Mouse (Mus musculus) MEL (cell line): ENCODE measurements around the gene Bnc2.

ENCODE experiments used
- CHD2 ChIP-seq: IDR thresholded peaks from 2 replicates; pipeline ENCODE4 v1.6.1; 2011; ENCODE audit warnings: low read length, improper control_type of control experiment
- CTCF ChIP-seq, 3 experiments: IDR thresholded peaks in 2 of 3; conservative IDR thresholded peaks in 1 of 3; 2 replicates each; pipeline ENCODE4 v1.5.1; 2011 to 2012; ENCODE audit warnings: low read length in 3 of 3, low read depth in 2 of 3, mild to moderate bottlenecking in 2 of 3, improper control_type of control experiment in 1 of 3, inconsistent platforms in 1 of 3, mixed read lengths in 1 of 3, moderate library complexity in 1 of 3; ENCODE audit not compliant: control insufficient read depth in 1 of 3, insufficient read depth in 1 of 3, poor library complexity in 1 of 3, severe bottlenecking in 1 of 3
- EP300 ChIP-seq, 2 experiments: IDR thresholded peaks; 2 replicates each; pipeline ENCODE4 v1.6.1; 2011; ENCODE audit warnings: improper control_type of control experiment in 2 of 2, low read length in 2 of 2, low read depth in 1 of 2, mild to moderate bottlenecking in 1 of 2
- NRF1 ChIP-seq: IDR thresholded peaks from 2 replicates; pipeline ENCODE4 v1.6.1; 2014; ENCODE audit warnings: low read depth, mild to moderate bottlenecking, inconsistent platforms, low read length, improper control_type of control experiment, moderate library complexity; ENCODE audit not compliant: poor library complexity, insufficient read depth, severe bottlenecking
- POLR2A ChIP-seq, 2 experiments: IDR thresholded peaks; 2 replicates each; pipeline ENCODE4 v1.6.1; 2011 to 2012; ENCODE audit warnings: low read length in 2 of 2, mild to moderate bottlenecking in 2 of 2, control low read depth in 1 of 2, improper control_type of control experiment in 1 of 2, low read depth in 1 of 2, moderate library complexity in 1 of 2; ENCODE audit not compliant: control insufficient read depth in 1 of 2, insufficient read depth in 1 of 2, poor library complexity in 1 of 2
- TAL1 ChIP-seq: IDR thresholded peaks from 2 replicates; pipeline ENCODE4 v1.6.1; 2012; ENCODE audit warnings: mild to moderate bottlenecking, inconsistent platforms, low read length, moderate library complexity, mixed read lengths
- TCF12 ChIP-seq: IDR thresholded peaks from 2 replicates; pipeline ENCODE4 v1.6.1; 2014; ENCODE audit warnings: low read depth, mild to moderate bottlenecking, inconsistent platforms, low read length, improper control_type of control experiment, moderate library complexity
- USF1 ChIP-seq: IDR thresholded peaks from 2 replicates; pipeline ENCODE4 v1.6.1; 2014; ENCODE audit warnings: low read depth, mild to moderate bottlenecking, inconsistent platforms, low read length, improper control_type of control experiment, moderate library complexity

DNA sequence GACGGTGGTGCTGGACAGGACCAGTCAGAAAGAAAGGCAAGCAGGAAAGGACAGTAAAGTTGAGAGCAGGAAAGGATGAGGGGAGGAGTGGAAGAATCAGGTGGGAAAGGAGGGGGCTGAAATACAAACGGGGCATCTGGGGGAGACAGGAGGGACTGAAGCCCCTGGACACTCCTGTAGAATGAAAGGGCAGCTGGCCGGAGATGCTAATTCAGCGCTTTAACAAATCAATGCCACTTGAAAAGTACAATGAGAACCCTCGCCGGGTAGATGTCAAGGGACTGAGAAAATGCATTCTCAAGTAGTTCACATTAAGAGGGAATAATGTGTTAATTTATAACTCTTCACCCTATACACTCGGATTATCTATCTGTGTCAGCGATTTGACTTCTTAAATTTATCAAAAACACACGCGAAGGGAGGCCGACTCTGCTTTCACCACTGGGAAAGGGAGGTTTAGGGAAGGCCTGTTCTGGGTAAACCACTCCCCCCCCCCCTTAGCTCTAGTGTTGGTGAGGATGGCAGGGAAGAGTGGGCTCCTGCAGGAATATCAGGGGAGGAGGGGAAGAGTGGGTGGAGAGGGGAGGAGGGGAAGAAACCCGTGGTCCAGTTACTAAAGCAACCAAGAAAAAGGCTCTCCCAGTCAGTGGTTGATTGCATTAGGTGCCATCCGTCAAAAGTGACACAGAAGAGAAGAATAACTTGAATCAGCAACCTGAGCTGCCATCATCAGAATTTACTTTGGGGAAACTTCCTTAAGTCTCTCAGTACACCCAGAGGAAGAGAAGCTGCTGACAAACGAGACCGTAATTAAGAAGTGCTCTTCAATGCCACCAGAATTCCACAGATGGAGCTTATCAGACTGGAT, 147.8 kb downstream of the Bnc2 start:
- no peak for TF ChIP-seq EP300 (IDR thresholded peaks at IDR 0.05; ENCODE audit: low read depth in 1 of 2, low read length in 2 of 2)
- TF ChIP-seq TAL1 = no peak
- no peak for TF ChIP-seq NRF1
- no peak for TF ChIP-seq CTCF (IDR thresholded peaks at IDR 0.05 in 2 of 3, conservative IDR thresholded peaks at IDR 0.05 in 1 of 3; ENCODE audit: control insufficient read depth in 1 of 3, insufficient read depth in 1 of 3, low read depth in 2 of 3, low read length in 3 of 3, poor library complexity in 1 of 3, severe bottlenecking in 1 of 3)
- no peak for TF ChIP-seq POLR2A (IDR thresholded peaks at IDR 0.05; ENCODE audit: control insufficient read depth in 1 of 2, insufficient read depth in 1 of 2, low read depth in 1 of 2, low read length in 2 of 2, poor library complexity in 1 of 2)
- TF ChIP-seq USF1 = no peak
- no peak for TF ChIP-seq TCF12
- no peak for TF ChIP-seq CHD2
